Mouse (Mus musculus) WW6 (cell line): ENCODE measurements at regions not wholly inside any gene's neighbourhood (a gene's known extent, or its start where the extent isn't known, plus 50 kb on each side); places are given as distances from the start of the nearest gene placed in this dataset.
"Not testable (repeated sequence)": the region's sequence is repeated elsewhere in the genome, so short reads cannot be mapped to it uniquely, and the experiment has no call there.

Source experiments
- DNase-seq: peaks from one replicate; pipeline ENCODE4 v3.0.0-alpha.2; 2013; ENCODE audit warnings: low read depth, low spot score

- DNase-seq: peak; percentile 5
Observed at GRCm38 (mm10) chrX:63991127-63991526, 160.9 kb downstream of the Gm6760 start.

- not testable (repeated sequence) for DNase-seq
Observed at GRCm38 (mm10) chrX:63972386-63972785, 179.6 kb downstream of the Gm6760 start.
